Mouse (Mus musculus) intestine, postnatal 0 days (tissue): Measurements from ENCODE around the gene Lrguk. TPM values are rescaled to one million over a fixed set of nuclear protein-coding genes. Genes with fewer than 3 reads are reported as not detected.

Experiments
- ATAC-seq: fragments of 200-750 bp; cut with Nextera tagmentation; 2 replicates; pipeline ENCODE4 v1.8.0; 2017; ENCODE audit warnings: mild to moderate bottlenecking, moderate TSS enrichment, moderate library complexity
- H3K27ac ChIP-seq: fragments of 300-500 bp; sonication (generic); 2 replicates; pipeline ENCODE4 v1.5.1; 2014; ENCODE audit warnings: mild to moderate bottlenecking, low read depth, low read length, moderate library complexity
- H3K27me3 ChIP-seq: fragments of 300-500 bp; sonication (generic); replicated peaks from 2 replicates; pipeline ENCODE4 v1.6.1; 2014; ENCODE audit warnings: low read length, mixed read lengths; ENCODE audit not compliant: control insufficient read depth, insufficient read depth
- H3K36me3 ChIP-seq: fragments of 300-500 bp; sonication (generic); 2 replicates; pipeline ENCODE4 v1.6.1; 2014; ENCODE audit warnings: mild to moderate bottlenecking, moderate library complexity; ENCODE audit not compliant: control insufficient read depth, insufficient read depth
- H3K4me1 ChIP-seq: fragments of 300-500 bp; sonication (generic); replicated peaks from 2 replicates; pipeline ENCODE4 v1.6.1; 2014; ENCODE audit warnings: antibody characterized with exemption, low read length, mixed read lengths; ENCODE audit not compliant: control insufficient read depth, insufficient read depth
- H3K4me2 ChIP-seq: fragments of 300-500 bp; sonication (generic); replicated peaks from 2 replicates; pipeline ENCODE4 v1.6.1; 2014; ENCODE audit warnings: low read depth, mild to moderate bottlenecking, moderate library complexity
- H3K4me3 ChIP-seq: fragments of 300-500 bp; sonication (generic); 2 replicates; pipeline ENCODE4 v1.5.1; 2014; ENCODE audit warnings: low read depth, low read length
- H3K9ac ChIP-seq: fragments of 300-500 bp; sonication (generic); 2 replicates; pipeline ENCODE4 v1.6.1; 2014; ENCODE audit warnings: mild to moderate bottlenecking, low read depth, low read length
- H3K9me3 ChIP-seq: fragments of 300-500 bp; sonication (generic); 2 replicates; pipeline ENCODE4 v1.6.1; 2016; ENCODE audit warnings: mixed run types; ENCODE audit not compliant: control insufficient read depth
- CTCF ChIP-seq: sonication (generic); IDR thresholded peaks from 2 replicates; pipeline ENCODE4 v1.5.1; 2016; ENCODE audit warnings: low read depth, mild to moderate bottlenecking, control low read depth, antibody characterized with exemption, moderate library complexity
- WGBS: fragments of 180-500 bp; shearing (Covaris S2); extraction: QIAGEN DNeasy Blood & Tissue Kit; methylation state at CpG from one replicate; pipeline ENCODE4 v1.1.7; 2014; 5-methylcytosine and 5-hydroxymethylcytosine counted together
- polyA plus RNA-seq: library from polyadenylated mRNA; unstranded; fragments of >200 nt; fragmentation: Nextera tagmentation; extraction: Ambion mirVana; gene quantifications from 2 replicates; pipeline ENCODE4 v1.2.1, GENCODE M21; 2015

The Lrguk gene
- polyA plus RNA-seq, 1 experiment from 2014 or later = 0.16 TPM

- H3K27me3 ChIP-seq = no peaks in the 10 kb centered on the region
- TF ChIP-seq CTCF = no peak
- no peak overlapping the region for H3K4me3 ChIP-seq
- no peak overlapping the region for H3K27ac ChIP-seq
- H3K4me1 ChIP-seq = no peaks in the 10 kb centered on the region
- no peaks in the 10 kb centered on the region for H3K36me3 ChIP-seq
- ATAC-seq = no peak
- H3K9me3 ChIP-seq = no peaks in the 10 kb centered on the region
- H3K9ac ChIP-seq = no peak overlapping the region
- 70% methylated on average over 7 of the region's 7 CpGs for WGBS
- H3K4me2 ChIP-seq = no peak overlapping the region
These were observed 87.7 kb downstream of the Lrguk start for GRCm38 (mm10) chr6:34116838-34117478.

- Histone ChIP-seq H3K4me3 (no peak overlapping the region), H3K27me3 (no peaks in the 10 kb centered on the region), H3K9ac (no peak overlapping the region), H3K36me3 (no peaks in the 10 kb centered on the region), H3K4me1 (no peaks in the 10 kb centered on the region), H3K27ac (no peak overlapping the region), H3K9me3 (no peaks in the 10 kb centered on the region), H3K4me2 (no peak overlapping the region)
- no peak for ATAC-seq
- WGBS = 86% methylated on average over 2 of the region's 2 CpGs
- TF ChIP-seq CTCF = no peak
These were observed 95.2 kb downstream of the Lrguk start for GRCm38 (mm10) chr6:34124401-34124800.

DNA sequence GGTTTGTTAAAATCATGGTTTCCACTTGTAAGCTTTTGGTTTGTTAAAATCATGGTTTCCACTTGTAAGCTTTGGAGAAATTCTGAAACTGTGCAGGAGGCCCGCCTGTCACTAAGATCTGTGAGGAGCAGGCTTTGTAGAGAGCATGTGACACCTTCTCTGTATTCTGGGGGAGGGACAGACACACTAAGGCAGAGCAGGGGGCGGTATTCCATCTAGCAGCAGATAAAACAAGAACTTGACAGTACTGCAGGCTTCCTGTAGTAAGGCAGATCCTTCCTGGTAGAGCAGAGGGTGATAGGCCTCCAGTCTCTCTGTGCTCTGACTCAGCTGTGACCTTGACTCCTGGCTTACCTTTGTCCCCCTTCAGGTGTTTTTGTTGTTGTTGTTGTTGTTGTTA lies 100.0 kb downstream of the Lrguk start:
- no peaks in the 10 kb centered on the region for H3K4me1 ChIP-seq
- TF ChIP-seq CTCF = no peak
- no peak overlapping the region for H3K9ac ChIP-seq
- no peaks in the 10 kb centered on the region for H3K9me3 ChIP-seq
- H3K4me2 ChIP-seq = no peak overlapping the region
- no peaks in the 10 kb centered on the region for H3K36me3 ChIP-seq
- no peaks in the 10 kb centered on the region for H3K27me3 ChIP-seq
- ATAC-seq = no peak
- H3K4me3 ChIP-seq = no peak overlapping the region
- 63% methylated on average over 2 of the region's 2 CpGs for WGBS
- H3K27ac ChIP-seq = no peak overlapping the region

DNA sequence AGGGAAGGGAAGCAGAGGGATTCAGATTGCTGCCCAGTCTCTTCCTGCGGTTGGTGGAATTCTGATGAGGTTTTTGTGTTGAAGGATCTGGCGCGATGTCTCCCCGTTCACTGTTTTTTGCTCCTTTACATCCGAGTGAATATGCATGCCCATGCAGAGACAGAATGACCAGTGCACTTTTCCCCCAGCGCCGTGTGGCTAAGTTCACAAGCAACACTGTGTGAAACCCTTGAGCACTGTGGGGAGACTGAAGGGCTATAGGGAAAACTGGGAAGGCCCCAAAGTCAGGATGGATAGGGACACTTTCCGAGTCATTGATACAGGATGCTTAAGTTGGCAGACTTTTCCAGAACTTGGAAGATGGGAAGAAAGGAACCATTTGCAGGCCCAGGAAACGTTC lies 103.1 kb downstream of the Lrguk start:
- H3K27ac ChIP-seq = no peak overlapping the region
- ATAC-seq = no peak
- H3K9ac ChIP-seq = no peak overlapping the region
- no peak for TF ChIP-seq CTCF
- H3K4me1 ChIP-seq = no peaks in the 10 kb centered on the region
- no peaks in the 10 kb centered on the region for H3K36me3 ChIP-seq
- H3K4me2 ChIP-seq = no peak overlapping the region
- H3K9me3 ChIP-seq = no peaks in the 10 kb centered on the region
- 88% methylated on average over 9 of the region's 9 CpGs for WGBS
- no peaks in the 10 kb centered on the region for H3K27me3 ChIP-seq
- no peak overlapping the region for H3K4me3 ChIP-seq

- no peaks in the 10 kb centered on the region for H3K9me3 ChIP-seq
- H3K27me3 ChIP-seq = no peaks in the 10 kb centered on the region
- no peak overlapping the region for H3K9ac ChIP-seq
- no peaks in the 10 kb centered on the region for H3K4me1 ChIP-seq
- H3K36me3 ChIP-seq = no peaks in the 10 kb centered on the region
- H3K27ac ChIP-seq = no peak overlapping the region
- 69% methylated on average over 3 of the region's 3 CpGs for WGBS
- H3K4me3 ChIP-seq = no peak overlapping the region
- H3K4me2 ChIP-seq = no peak overlapping the region
- TF ChIP-seq CTCF = no peak
- no peak for ATAC-seq
These were observed 109.1 kb downstream of the Lrguk start for GRCm38 (mm10) chr6:34138366-34138765.

DNA sequence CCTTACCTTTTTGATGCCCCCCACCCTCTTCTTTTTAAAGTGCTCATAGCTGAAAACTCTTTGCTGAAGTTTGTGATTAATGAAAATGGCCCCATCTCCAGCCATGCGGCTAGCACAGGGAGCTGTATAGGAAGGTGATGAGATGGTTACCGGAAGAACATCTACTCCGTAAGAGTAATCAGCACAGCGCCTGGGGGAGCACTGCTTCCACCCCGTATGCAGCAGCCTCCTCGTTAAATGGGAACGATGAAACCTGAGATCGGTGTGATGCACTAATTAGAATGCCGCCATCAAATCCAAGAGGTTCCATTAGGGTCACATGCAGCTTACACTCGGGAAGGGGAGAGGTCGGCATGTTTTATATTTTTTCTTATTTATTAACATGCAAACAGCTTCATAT lies 113.7 kb downstream of the Lrguk start:
- H3K9me3 ChIP-seq = no peaks in the 10 kb centered on the region
- ATAC-seq = no peak
- TF ChIP-seq CTCF = no peak
- H3K4me1 ChIP-seq = no peaks in the 10 kb centered on the region
- no peak overlapping the region for H3K9ac ChIP-seq
- H3K4me2 ChIP-seq = no peak overlapping the region
- 80% methylated on average over 11 of the region's 11 CpGs for WGBS
- H3K36me3 ChIP-seq = no peaks in the 10 kb centered on the region
- H3K27me3 ChIP-seq = no peaks in the 10 kb centered on the region
- H3K27ac ChIP-seq = no peak overlapping the region
- H3K4me3 ChIP-seq = no peak overlapping the region

DNA sequence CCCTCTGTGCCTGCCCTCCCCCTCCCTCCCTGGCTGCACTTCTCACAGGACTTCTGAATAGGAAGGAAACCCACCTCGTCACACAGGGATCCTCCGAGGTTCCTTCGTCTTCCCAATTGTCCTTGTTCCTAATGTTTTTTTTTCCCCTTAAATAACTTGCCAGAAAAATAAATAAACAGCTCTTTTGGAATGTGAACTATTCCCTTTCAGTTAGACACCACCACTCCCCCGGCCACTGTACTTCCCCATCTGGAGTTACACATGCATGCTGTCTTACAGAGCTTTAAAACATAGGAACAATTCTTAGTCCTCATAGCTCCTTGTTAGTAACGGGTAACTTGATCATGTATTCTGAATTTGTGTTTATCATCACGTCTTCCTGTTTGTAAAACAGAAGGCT lies 116.8 kb downstream of the Lrguk start:
- Histone ChIP-seq H3K27ac (no peak overlapping the region), H3K9ac (no peak overlapping the region), H3K9me3 (no peaks in the 10 kb centered on the region), H3K4me2 (no peak overlapping the region), H3K36me3 (no peaks in the 10 kb centered on the region), H3K27me3 (no peaks in the 10 kb centered on the region), H3K4me1 (no peaks in the 10 kb centered on the region), H3K4me3 (no peak overlapping the region)
- ATAC-seq = no peak
- 51% methylated on average over 6 of the region's 6 CpGs for WGBS
- TF ChIP-seq CTCF = no peak
